Mouse (Mus musculus) liver, embryonic 14.5 days (tissue): ENCODE measurements at regions not wholly inside any gene's neighbourhood (a gene's known extent, or its start where the extent isn't known, plus 50 kb on each side); places are given as distances from the start of the nearest gene placed in this dataset.
"Not testable (repeated sequence)": the region's sequence is repeated elsewhere in the genome, so short reads cannot be mapped to it uniquely, and the experiment has no call there.

ENCODE experiments used
- CTCF ChIP-seq: IDR thresholded peaks from 2 replicates; pipeline ENCODE4 v1.5.1; 2016; ENCODE audit warnings: antibody characterized with exemption, low read depth, control low read depth
- EP300 ChIP-seq: IDR thresholded peaks from 2 replicates; pipeline ENCODE4 v1.6.1; 2016; ENCODE audit warnings: antibody characterized with exemption, low read depth

DNA sequence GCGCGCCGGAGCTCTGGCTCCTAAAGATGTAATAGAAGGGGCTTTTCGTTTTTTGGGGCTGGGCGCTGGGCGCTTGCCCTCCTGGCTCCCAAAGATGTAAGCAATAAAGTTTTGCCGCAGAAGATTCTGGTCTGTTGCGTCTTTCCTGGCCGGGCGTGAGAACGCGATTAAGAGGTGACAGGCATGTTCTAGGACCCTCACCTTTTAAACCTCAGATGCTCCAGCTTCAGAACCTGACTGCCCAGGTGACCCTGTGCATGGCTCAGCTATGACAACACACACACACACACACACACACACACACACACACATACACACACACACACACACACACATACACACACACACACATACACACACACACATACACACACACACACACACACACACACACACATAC, 391.3 kb downstream of the Sox9 start:
- TF ChIP-seq CTCF, EP300: not testable (repeated sequence)
